Mouse (Mus musculus): Measurements from ENCODE around the gene Rnf121.

The Rnf121 gene

GRCm38 (mm10) chr7:102006520-102006919 is 58.7 kb downstream of the Rnf121 start:
- in situ Hi-C loops (cut with MboI; ENCODE audit: low sequenced_read_pairs): no loop called here

- in situ Hi-C loops (cut with MboI; ENCODE audit: low sequenced_read_pairs): no loop called here
Observed at GRCm38 (mm10) chr7:102000921-102001630, 64.2 kb downstream of the Rnf121 start.

- in situ Hi-C loops (cut with MboI; ENCODE audit: low sequenced_read_pairs): no loop called here
Observed at GRCm38 (mm10) chr7:102000296-102000695, 65.0 kb downstream of the Rnf121 start.

- in situ Hi-C loops (cut with MboI; ENCODE audit: low sequenced_read_pairs): no loop called here
Observed at GRCm38 (mm10) chr7:101999461-102000151, 65.7 kb downstream of the Rnf121 start.

GRCm38 (mm10) chr7:101998194-101998927 is 66.9 kb downstream of the Rnf121 start:
- in situ Hi-C loops (cut with MboI; ENCODE audit: low sequenced_read_pairs): no loop called here

GRCm38 (mm10) chr7:101994241-101994640 is 71.0 kb downstream of the Rnf121 start:
- in situ Hi-C loops (cut with MboI; ENCODE audit: low sequenced_read_pairs): no loop called here

GRCm38 (mm10) chr7:101985081-101985480 is 80.2 kb downstream of the Rnf121 start:
- in situ Hi-C loops (cut with MboI; ENCODE audit: low sequenced_read_pairs): no loop called here

GRCm38 (mm10) chr7:101982735-101983134 is 82.5 kb downstream of the Rnf121 start:
- in situ Hi-C loops (cut with MboI; ENCODE audit: low sequenced_read_pairs): no loop called here

GRCm38 (mm10) chr7:101974505-101974904 is 90.8 kb downstream of the Rnf121 start:
- in situ Hi-C loops (cut with MboI; ENCODE audit: low sequenced_read_pairs): no loop called here

- in situ Hi-C loops (cut with MboI; ENCODE audit: low sequenced_read_pairs): no loop called here
Observed at GRCm38 (mm10) chr7:101973730-101974129, 91.5 kb downstream of the Rnf121 start.

GRCm38 (mm10) chr7:101971721-101972120 is 93.5 kb downstream of the Rnf121 start:
- in situ Hi-C loops (cut with MboI; ENCODE audit: low sequenced_read_pairs): no loop called here

GRCm38 (mm10) chr7:101970821-101971461 is 94.3 kb downstream of the Rnf121 start:
- in situ Hi-C loops (cut with MboI; ENCODE audit: low sequenced_read_pairs): no loop called here

GRCm38 (mm10) chr7:101970429-101970775 is 94.9 kb downstream of the Rnf121 start:
- in situ Hi-C loops (cut with MboI; ENCODE audit: low sequenced_read_pairs): no loop called here

GRCm38 (mm10) chr7:101969694-101970428 is 95.4 kb downstream of the Rnf121 start:
- in situ Hi-C loops (cut with MboI; ENCODE audit: low sequenced_read_pairs): no loop called here

All from CH12F3 (cell line).